Mouse (Mus musculus) heart, embryonic 12.5 days (tissue): ENCODE measurements around the gene Catsper3. TPM values are rescaled to one million over a fixed set of nuclear protein-coding genes. Genes with fewer than 3 reads are reported as not detected.
A peak's percentile ranks its signal among the peaks of the same experiment; 100 is the strongest.

Experiments used
- ATAC-seq: fragments of 200-750 bp; cut with Nextera tagmentation; 2 replicates; pipeline ENCODE4 v1.8.0; 2017; ENCODE audit warnings: moderate TSS enrichment, moderate library complexity; ENCODE audit not compliant: insufficient number of reproducible peaks, low FRiP score
- H3K27ac ChIP-seq: fragments of 300-500 bp; sonication (generic); 2 replicates; pipeline ENCODE4 v1.5.1; 2016; ENCODE audit warnings: mild to moderate bottlenecking, moderate library complexity; ENCODE audit not compliant: poor library complexity, severe bottlenecking
- H3K27me3 ChIP-seq: fragments of 300-500 bp; sonication (generic); replicated peaks from 2 replicates; pipeline ENCODE4 v1.6.1; 2016; ENCODE audit warnings: mild to moderate bottlenecking, moderate library complexity
- H3K36me3 ChIP-seq: fragments of 300-500 bp; sonication (generic); 2 replicates; pipeline ENCODE4 v1.6.1; 2016; ENCODE audit warnings: mild to moderate bottlenecking, moderate library complexity
- H3K4me1 ChIP-seq: fragments of 300-500 bp; sonication (generic); replicated peaks from 2 replicates; pipeline ENCODE4 v1.6.1; 2016; ENCODE audit warnings: mild to moderate bottlenecking
- H3K4me2 ChIP-seq: fragments of 300-500 bp; sonication (generic); 2 replicates; pipeline ENCODE4 v1.6.1; 2016; ENCODE audit warnings: mild to moderate bottlenecking, moderate library complexity
- H3K4me3 ChIP-seq: fragments of 300-500 bp; sonication (generic); 2 replicates; pipeline ENCODE4 v1.5.1; 2016; ENCODE audit warnings: mild to moderate bottlenecking
- H3K9ac ChIP-seq: fragments of 300-500 bp; sonication (generic); 2 replicates; pipeline ENCODE4 v1.6.1; 2016; ENCODE audit warnings: mild to moderate bottlenecking, moderate library complexity
- H3K9me3 ChIP-seq: fragments of 300-500 bp; sonication (generic); replicated peaks from 2 replicates; pipeline ENCODE4 v1.6.1; 2016; ENCODE audit warnings: mild to moderate bottlenecking, moderate library complexity
- WGBS: fragments of 180-500 bp; shearing (Covaris S2); methylation state at CpG from one replicate; pipeline ENCODE4 v1.1.7; 2016; 5-methylcytosine and 5-hydroxymethylcytosine counted together
- polyA plus RNA-seq: library from polyadenylated mRNA; unstranded; fragments of >200 nt; fragmentation: Nextera tagmentation; extraction: Ambion mirVana; gene quantifications from 2 replicates; pipeline ENCODE4 v1.2.1, GENCODE M21; 2016

The Catsper3 gene
- polyA plus RNA-seq, 1 experiment from 2014 or later = not detected

- H3K27ac ChIP-seq = no peak overlapping the region
- H3K4me3 ChIP-seq = no peak overlapping the region
- no peaks in the 10 kb centered on the region for H3K9me3 ChIP-seq
- H3K4me2 ChIP-seq = no peak overlapping the region
- peaks cover 100% of the 10 kb centered on the region for H3K27me3 ChIP-seq
- WGBS = 9% methylated on average over 5 of the region's 5 CpGs
- H3K9ac ChIP-seq = no peak overlapping the region
- peaks cover 39% of the 10 kb centered on the region for H3K4me1 ChIP-seq
- no peaks in the 10 kb centered on the region for H3K36me3 ChIP-seq
- ATAC-seq = no peak
Measured at GRCm38 (mm10) chr13:55834667-55835066, 50.3 kb downstream of the Catsper3 start.

DNA sequence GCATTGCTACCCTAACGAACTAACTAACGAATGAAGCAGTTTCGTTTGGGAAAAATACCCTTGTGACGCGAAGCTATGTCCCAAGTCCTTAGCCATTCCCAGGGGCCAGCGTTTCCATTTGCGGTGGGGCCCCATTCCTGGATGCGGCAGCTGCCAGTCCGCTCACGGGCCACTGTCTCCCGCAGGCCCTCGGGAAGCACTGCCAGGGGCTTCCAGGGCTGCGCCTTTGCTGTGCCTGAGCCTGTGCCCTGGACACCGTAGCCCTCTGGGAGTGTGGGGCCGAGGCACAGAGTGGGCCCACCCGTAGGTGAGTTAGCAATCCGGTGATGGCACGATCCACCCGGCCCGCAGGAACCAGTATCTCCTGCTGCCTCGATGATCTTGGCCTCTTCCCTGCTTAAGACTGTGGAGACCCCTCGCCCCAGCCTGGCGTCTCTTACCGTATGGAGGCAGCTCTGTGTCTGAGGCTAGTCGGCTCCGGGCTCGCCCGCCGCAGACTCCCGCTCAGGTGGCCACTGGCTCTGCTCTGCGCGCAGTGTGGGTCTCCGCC is 51.3 kb downstream of the Catsper3 start:
- Histone ChIP-seq H3K4me1 (peaks cover 30% of the 10 kb centered on the region), H3K36me3 (no peaks in the 10 kb centered on the region), H3K9me3 (no peaks in the 10 kb centered on the region), H3K27me3 (peaks cover 100% of the 10 kb centered on the region), H3K9ac (0 out of 2 replicates have a peak overlapping the region, but pooled peaks have one; percentile 15), H3K4me2 (peak overlapping the region; percentile 44), H3K27ac (no peak overlapping the region), H3K4me3 (peak overlapping the region; percentile 28)
- WGBS = 1% methylated on average over 33 of the region's 33 CpGs
- no peak for ATAC-seq

GRCm38 (mm10) chr13:55836142-55836625 is 51.8 kb downstream of the Catsper3 start, which contains the start of gene Pitx1:
TSS of gene Pitx1 (minus strand) at chr13:55836192.
- Histone ChIP-seq H3K9ac (0 out of 2 replicates have a peak within 1 kb of the TSS, but pooled peaks have one; percentile 15), H3K27ac (no peak within 1 kb of the TSS)

GRCm38 (mm10) chr13:55836786-55837780 is 52.7 kb downstream of the Catsper3 start:
- no peak overlapping the region for H3K9ac ChIP-seq
- H3K4me2 ChIP-seq = no peak overlapping the region
- H3K36me3 ChIP-seq = no peaks in the 10 kb centered on the region
- no peak for ATAC-seq
- no peak overlapping the region for H3K4me3 ChIP-seq
- no peak overlapping the region for H3K27ac ChIP-seq
- 2% methylated on average over 32 of the region's 32 CpGs for WGBS
- peaks cover 19% of the 10 kb centered on the region for H3K4me1 ChIP-seq
- peaks cover 100% of the 10 kb centered on the region for H3K27me3 ChIP-seq
- H3K9me3 ChIP-seq = no peaks in the 10 kb centered on the region

More at GRCm38 (mm10) chr13:55836142-55836625, 51.8 kb downstream of the Catsper3 start, which contains the start of gene Pitx1:
- H3K36me3 ChIP-seq = no peaks in the 10 kb centered on the region
- H3K4me2 ChIP-seq = peak within 1 kb of the TSS; percentile 44
- 2% methylated on average over 32 of the region's 36 CpGs for WGBS
- no peak for ATAC-seq
- H3K9me3 ChIP-seq = no peaks in the 10 kb centered on the region
- H3K4me1 ChIP-seq = peaks cover 24% of the 10 kb centered on the region
- H3K4me3 ChIP-seq = peak within 1 kb of the TSS; percentile 28
- peaks cover 100% of the 10 kb centered on the region for H3K27me3 ChIP-seq

DNA sequence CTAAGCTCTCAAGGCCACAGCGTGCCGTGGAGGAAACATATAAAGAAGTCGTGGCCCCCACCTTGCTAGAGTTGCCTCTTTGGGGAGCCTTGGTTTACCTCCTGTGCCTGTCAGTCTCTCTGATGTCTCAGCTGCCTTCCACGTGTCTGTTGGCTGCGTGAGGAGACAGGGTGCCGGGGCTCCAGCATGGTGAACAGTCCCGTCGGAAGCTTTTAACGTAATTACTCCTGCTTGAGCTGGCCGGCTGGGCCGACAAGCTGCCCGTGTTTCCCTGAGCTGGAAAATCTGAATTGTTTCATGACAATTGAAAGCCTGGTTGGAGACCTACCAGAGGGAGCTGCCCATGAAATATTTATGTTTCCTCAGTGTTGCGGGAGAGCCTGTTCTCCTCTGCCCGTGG is 55.9 kb downstream of the Catsper3 start:
- Histone ChIP-seq H3K9ac (no peak overlapping the region), H3K4me1 (peaks cover 19% of the 10 kb centered on the region), H3K4me2 (no peak overlapping the region), H3K36me3 (no peaks in the 10 kb centered on the region), H3K27ac (no peak overlapping the region), H3K27me3 (peaks cover 86% of the 10 kb centered on the region), H3K9me3 (peaks cover 5% of the 10 kb centered on the region; the same call in 1 of the 2 replicates), H3K4me3 (no peak overlapping the region)
- ATAC-seq = no peak
- WGBS = 59% methylated on average over 14 of the region's 14 CpGs

DNA sequence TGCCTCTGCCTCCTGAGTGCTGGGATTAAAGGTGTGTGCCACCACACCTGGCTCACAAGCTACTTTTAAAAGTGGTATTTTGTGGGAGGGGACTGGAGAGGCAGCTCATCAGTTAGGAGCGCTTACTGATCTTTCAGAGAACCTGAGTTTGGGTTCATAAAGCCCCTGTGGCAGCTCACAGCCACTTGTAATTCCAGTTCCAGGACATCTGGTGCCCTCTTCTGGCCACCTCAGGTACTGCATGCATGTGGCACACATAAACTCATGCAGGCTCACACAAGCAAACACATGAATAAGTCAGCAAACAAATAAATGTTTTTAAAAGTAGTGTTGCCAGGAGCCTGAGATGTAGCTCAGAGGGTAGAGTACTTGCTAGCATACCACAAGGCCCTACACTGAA is 59.3 kb downstream of the Catsper3 start:
- no peak for ATAC-seq
- H3K4me1 ChIP-seq = peaks cover 16% of the 10 kb centered on the region
- no peak overlapping the region for H3K27ac ChIP-seq
- H3K4me3 ChIP-seq = no peak overlapping the region
- peaks cover 5% of the 10 kb centered on the region; the same call in 1 of the 2 replicates for H3K9me3 ChIP-seq
- no peaks in the 10 kb centered on the region for H3K36me3 ChIP-seq
- 88% methylated on average over 1 of the region's 1 CpGs for WGBS
- H3K4me2 ChIP-seq = no peak overlapping the region
- H3K27me3 ChIP-seq = peaks cover 72% of the 10 kb centered on the region
- H3K9ac ChIP-seq = no peak overlapping the region

GRCm38 (mm10) chr13:55847805-55848204 is 63.4 kb downstream of the Catsper3 start:
- peaks cover 43% of the 10 kb centered on the region for H3K27me3 ChIP-seq
- peaks cover 16% of the 10 kb centered on the region for H3K4me1 ChIP-seq
- no peak overlapping the region for H3K27ac ChIP-seq
- peak overlapping the region; percentile 44 for H3K4me2 ChIP-seq
- H3K9ac ChIP-seq = no peak overlapping the region
- H3K36me3 ChIP-seq = no peaks in the 10 kb centered on the region
- WGBS = 32% methylated on average over 10 of the region's 10 CpGs
- no peak for ATAC-seq
- H3K9me3 ChIP-seq = peaks cover 5% of the 10 kb centered on the region; the same call in 1 of the 2 replicates
- H3K4me3 ChIP-seq = no peak overlapping the region

DNA sequence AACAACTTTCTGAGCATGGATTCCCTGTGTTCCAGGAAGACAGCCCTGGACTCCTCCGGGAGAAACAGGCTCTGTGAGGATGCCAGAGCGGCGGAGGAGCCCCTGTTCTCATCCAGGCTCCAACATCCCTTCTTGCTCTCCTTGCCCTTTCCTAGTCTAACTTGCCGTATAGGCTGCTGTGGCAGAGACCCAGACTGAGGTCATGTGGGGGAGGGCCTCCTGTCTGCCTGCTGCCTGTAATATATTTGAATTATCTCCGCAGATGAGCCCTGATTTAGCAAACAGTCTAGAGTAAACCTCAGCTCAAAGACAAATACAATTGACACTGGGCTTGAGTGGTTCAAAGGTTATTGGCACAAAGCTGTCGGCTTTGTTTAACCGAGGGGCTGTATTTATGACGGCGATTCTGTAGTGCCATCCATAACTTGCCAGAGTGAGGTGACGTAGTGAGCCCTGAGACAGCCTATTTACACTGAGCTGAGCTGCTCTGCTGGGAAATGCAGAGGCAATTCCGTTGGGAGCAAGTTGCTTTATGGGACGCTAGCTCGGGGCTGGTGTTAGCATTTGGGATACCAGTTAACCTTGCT is 64.3 kb downstream of the Catsper3 start:
- no peak for ATAC-seq
- no peak overlapping the region for H3K4me2 ChIP-seq
- 69% methylated on average over 13 of the region's 13 CpGs for WGBS
- no peak overlapping the region for H3K4me3 ChIP-seq
- no peak overlapping the region for H3K27ac ChIP-seq
- peaks cover 3% of the 10 kb centered on the region; the same call in 1 of the 2 replicates for H3K9me3 ChIP-seq
- H3K9ac ChIP-seq = no peak overlapping the region
- peaks cover 16% of the 10 kb centered on the region for H3K4me1 ChIP-seq
- H3K27me3 ChIP-seq = peaks cover 40% of the 10 kb centered on the region
- H3K36me3 ChIP-seq = no peaks in the 10 kb centered on the region

GRCm38 (mm10) chr13:55850726-55851125 is 66.4 kb downstream of the Catsper3 start:
- H3K4me2 ChIP-seq = no peak overlapping the region
- no peak for ATAC-seq
- no peaks in the 10 kb centered on the region for H3K9me3 ChIP-seq
- no peak overlapping the region for H3K4me3 ChIP-seq
- H3K36me3 ChIP-seq = no peaks in the 10 kb centered on the region
- peaks cover 16% of the 10 kb centered on the region for H3K4me1 ChIP-seq
- peaks cover 42% of the 10 kb centered on the region for H3K27me3 ChIP-seq
- 69% methylated on average over 5 of the region's 5 CpGs for WGBS
- no peak overlapping the region for H3K9ac ChIP-seq
- no peak overlapping the region for H3K27ac ChIP-seq

- Histone ChIP-seq H3K27ac (no peak overlapping the region), H3K9ac (no peak overlapping the region), H3K36me3 (no peaks in the 10 kb centered on the region), H3K4me2 (no peak overlapping the region), H3K4me1 (peaks cover 10% of the 10 kb centered on the region), H3K9me3 (no peaks in the 10 kb centered on the region), H3K4me3 (no peak overlapping the region), H3K27me3 (peaks cover 47% of the 10 kb centered on the region)
- 64% methylated on average over 3 of the region's 3 CpGs for WGBS
- no peak for ATAC-seq
Measured at GRCm38 (mm10) chr13:55852205-55852604, 67.8 kb downstream of the Catsper3 start.

- 59% methylated on average over 7 of the region's 7 CpGs for WGBS
- Histone ChIP-seq H3K27ac (no peak overlapping the region), H3K4me3 (no peak overlapping the region), H3K9me3 (no peaks in the 10 kb centered on the region), H3K36me3 (no peaks in the 10 kb centered on the region), H3K4me1 (no peaks in the 10 kb centered on the region), H3K9ac (no peak overlapping the region), H3K4me2 (no peak overlapping the region), H3K27me3 (peaks cover 53% of the 10 kb centered on the region)
- no peak for ATAC-seq
Measured at GRCm38 (mm10) chr13:55855793-55856192, 71.4 kb downstream of the Catsper3 start.
